Mouse (Mus musculus): ENCODE measurements around the gene Hoxb1. TPM values are rescaled to one million over a fixed set of nuclear protein-coding genes. Genes with fewer than 3 reads are reported as not detected.
A peak's percentile ranks its signal among the peaks of the same experiment; 100 is the strongest.

Gene Hoxb1
- polyA plus RNA-seq (2015; fragmentation: Nextera tagmentation; extraction: Ambion mirVana): not detected in 2 replicates

GRCm38 (mm10) chr11:96365441-96366091, at the start of gene Hoxb1:
Hoxb1 (plus strand) TSS chr11:96365752.
- no peak for DNase-seq (ENCODE audit: low spot score)

GRCm38 (mm10) chr11:96316696-96317607, 48.6 kb upstream of the Hoxb1 start:
- DNase-seq (ENCODE audit: low spot score): no peak

GRCm38 (mm10) chr11:96317608-96318367, 47.8 kb upstream of the Hoxb1 start, which contains the start of gene Hoxb4:
Hoxb4 (plus strand) TSS chr11:96318267.
- no peak for DNase-seq (ENCODE audit: low spot score)

GRCm38 (mm10) chr11:96318368-96319070, 47.0 kb upstream of the Hoxb1 start:
- DNase-seq (ENCODE audit: low spot score): peak; percentile 29

GRCm38 (mm10) chr11:96319071-96319902, 46.3 kb upstream of the Hoxb1 start:
- DNase-seq (ENCODE audit: low spot score): no peak

- no peak for DNase-seq (ENCODE audit: low spot score)
Observed at GRCm38 (mm10) chr11:96319910-96320309, 45.6 kb upstream of the Hoxb1 start.

- DNase-seq (ENCODE audit: low spot score): no peak
Observed at GRCm38 (mm10) chr11:96320688-96321087, 44.9 kb upstream of the Hoxb1 start.

GRCm38 (mm10) chr11:96321846-96322245, 43.7 kb upstream of the Hoxb1 start:
- no peak for DNase-seq (ENCODE audit: low spot score)

- DNase-seq (ENCODE audit: low spot score): no peak
Observed at GRCm38 (mm10) chr11:96322738-96323137, 42.8 kb upstream of the Hoxb1 start.

- no peak for DNase-seq (ENCODE audit: low spot score)
Observed at GRCm38 (mm10) chr11:96323154-96323553, 42.4 kb upstream of the Hoxb1 start, which contains the start of gene Hoxb3. Hoxb3 (plus strand) TSS chr11:96323326.

- no peak for DNase-seq (ENCODE audit: low spot score)
Observed at GRCm38 (mm10) chr11:96324125-96324524, 41.4 kb upstream of the Hoxb1 start.

GRCm38 (mm10) chr11:96324965-96325364, 40.6 kb upstream of the Hoxb1 start:
- DNase-seq (ENCODE audit: low spot score): no peak

GRCm38 (mm10) chr11:96325747-96326212, 39.8 kb upstream of the Hoxb1 start:
- DNase-seq (ENCODE audit: low spot score): no peak

- DNase-seq (ENCODE audit: low spot score): no peak
Observed at GRCm38 (mm10) chr11:96326705-96327104, 38.8 kb upstream of the Hoxb1 start.

- DNase-seq (ENCODE audit: low spot score): no peak
Observed at GRCm38 (mm10) chr11:96327122-96327521, 38.4 kb upstream of the Hoxb1 start.

- DNase-seq (ENCODE audit: low spot score): no peak
Observed at GRCm38 (mm10) chr11:96327750-96328149, 37.8 kb upstream of the Hoxb1 start.

- DNase-seq (ENCODE audit: low spot score): no peak
Observed at GRCm38 (mm10) chr11:96328605-96329004, 36.9 kb upstream of the Hoxb1 start.

- DNase-seq (ENCODE audit: low spot score): no peak
Observed at GRCm38 (mm10) chr11:96332105-96332504, 33.4 kb upstream of the Hoxb1 start.

- no peak for DNase-seq (ENCODE audit: low spot score)
Observed at GRCm38 (mm10) chr11:96332618-96333032, 32.9 kb upstream of the Hoxb1 start.

All from thymus, postnatal 0 days (tissue).